Comparison of ENCODE assay signal across 8 mouse cellular contexts in genomic region chr13:73803450-73804178, GRCm38 (mm10). TPM values are rescaled to one million over a fixed set of nuclear protein-coding genes. Genes with fewer than 3 reads are reported as not detected.
A peak's percentile ranks its signal among the peaks of the same experiment; 100 is the strongest.
DNase-seq lines count a peak whose midpoint lies in the region; ATAC-seq and TF ChIP-seq lines count a peak whose summit lies in the region.

No protein-coding gene starts in this region.

- WGBS in heart, embryonic 12.5 days: 51% methylated on average over 8 of the region's 8 CpGs
- 92% methylated on average over 8 of the region's 8 CpGs for WGBS in limb, embryonic 14.5 days
- 95% methylated on average over 8 of the region's 8 CpGs for WGBS in forebrain, embryonic 12.5 days

- peak; percentile 4 to 7 for DNase-seq in frontal cortex, adult 2 months (ENCODE audit: extremely low spot score in 1 of 2, low spot score in 1 of 2)
- DNase-seq in frontal cortex, postnatal 25 days (ENCODE audit: low spot score in 2 of 2): no peak
- DNase-seq in adrenal gland, adult 2 months: peak; percentile 88
- DNase-seq in limb, embryonic 14.5 days (ENCODE audit: low spot score): peak; percentile 12
- DNase-seq in right cerebral cortex, postnatal 10 days (ENCODE audit: low spot score in 2 of 2): peak; percentile 63 to 72
- DNase-seq in c-Kit-positive CD71-positive TER-119-positive erythroid progenitor cells, embryonic 14.5 days (ENCODE audit: low spot score): no peak

- no peak overlapping the region for H3K4me3 ChIP-seq in heart, embryonic 12.5 days
- no peak overlapping the region for H3K4me3 ChIP-seq in limb, embryonic 14.5 days (replicated peaks; ENCODE audit: low read length)
- no peak overlapping the region for H3K4me3 ChIP-seq in forebrain, embryonic 12.5 days (replicated peaks)

- H3K36me3 ChIP-seq in heart, embryonic 12.5 days: peaks cover 83% of the 10 kb centered on the region
- H3K36me3 ChIP-seq in limb, embryonic 14.5 days (ENCODE audit: control insufficient read depth, insufficient read depth, low read length): peaks cover 68% of the 10 kb centered on the region
- peaks cover 97% of the 10 kb centered on the region for H3K36me3 ChIP-seq in forebrain, embryonic 12.5 days (replicated peaks)

- H3K4me1 ChIP-seq in heart, embryonic 12.5 days (replicated peaks): peaks cover 35% of the 10 kb centered on the region
- H3K4me1 ChIP-seq in limb, embryonic 14.5 days (ENCODE audit: control insufficient read depth, insufficient read depth, low read length): no peaks in the 10 kb centered on the region
- H3K4me1 ChIP-seq in forebrain, embryonic 12.5 days: no peaks in the 10 kb centered on the region

- peak overlapping the region; percentile 34; the same call in 1 of the 2 replicates for H3K9ac ChIP-seq in heart, embryonic 12.5 days
- no peak overlapping the region for H3K9ac ChIP-seq in limb, embryonic 14.5 days (ENCODE audit: low read depth, low read length, severe bottlenecking)
- no peak overlapping the region for H3K9ac ChIP-seq in forebrain, embryonic 12.5 days

- H3K27me3 ChIP-seq in heart, embryonic 12.5 days (replicated peaks): no peaks in the 10 kb centered on the region
- H3K27me3 ChIP-seq in limb, embryonic 14.5 days (ENCODE audit: control insufficient read depth, insufficient read depth, low read length): no peaks in the 10 kb centered on the region
- H3K27me3 ChIP-seq in forebrain, embryonic 12.5 days: no peaks in the 10 kb centered on the region

- no peak overlapping the region for H3K4me2 ChIP-seq in heart, embryonic 12.5 days
- no peak overlapping the region for H3K4me2 ChIP-seq in limb, embryonic 14.5 days (replicated peaks; ENCODE audit: low read depth, low read length, severe bottlenecking)
- no peak overlapping the region for H3K4me2 ChIP-seq in forebrain, embryonic 12.5 days

- peak; percentile 86 for ATAC-seq in heart, embryonic 12.5 days (ENCODE audit: insufficient number of reproducible peaks, low FRiP score)
- ATAC-seq in limb, embryonic 14.5 days (ENCODE audit: low FRiP score, low read depth): peak; percentile 40; the same call in 1 of the 2 replicates
- no peak for ATAC-seq in forebrain, embryonic 12.5 days (ENCODE audit: low FRiP score)

- no peak for TF ChIP-seq POLR2A in limb, embryonic 14.5 days (IDR thresholded peaks at IDR 0.05; ENCODE audit: borderline replicate concordance, extremely low read depth, insufficient read depth, insufficient read length)

- no peaks in the 10 kb centered on the region for H3K9me3 ChIP-seq in heart, embryonic 12.5 days (replicated peaks)
- H3K9me3 ChIP-seq in limb, embryonic 14.5 days (ENCODE audit: control insufficient read depth, low read length): no peaks in the 10 kb centered on the region
- no peaks in the 10 kb centered on the region for H3K9me3 ChIP-seq in forebrain, embryonic 12.5 days

- peak overlapping the region; percentile 94 for H3K27ac ChIP-seq in heart, embryonic 12.5 days (ENCODE audit: poor library complexity, severe bottlenecking)
- H3K27ac ChIP-seq in limb, embryonic 14.5 days (replicated peaks; ENCODE audit: low read depth, low read length): no peak overlapping the region
- H3K27ac ChIP-seq in forebrain, embryonic 12.5 days: no peak overlapping the region

RNA-seq across cellular contexts. Expression of gene Nkd2, which starts 43.8 kb away (rescaled TPM):
- polyA plus RNA-seq in frontal cortex, adult 2 months (2012; rRNA removed): 4.7 and 5.7 TPM in 2 replicates
- 1 to 10 TPM; 1.4 to 2.8 TPM for total RNA-seq in adrenal gland, adult 2 months (2021)
- 1.8 and 3.7 TPM in 2 replicates for polyA plus RNA-seq in adrenal gland, adult 2 months (2012; rRNA removed)
- polyA plus RNA-seq in heart, embryonic 12.5 days (2016; fragmentation: Nextera tagmentation; extraction: Ambion mirVana): 4.9 and 5.5 TPM in 2 replicates
- polyA plus RNA-seq in limb, embryonic 14.5 days (2012; rRNA removed): 50.3 and 57.9 TPM in 2 replicates
- polyA plus RNA-seq in limb, embryonic 14.5 days (2014; fragmentation: Nextera tagmentation; extraction: Ambion mirVana): 34.8 and 39.7 TPM in 2 replicates
- 7.9 and 8.8 TPM in 2 replicates for polyA plus RNA-seq in forebrain, embryonic 12.5 days (2016; fragmentation: Nextera tagmentation; extraction: Ambion mirVana)

Comparison
In these comparisons a context has a peak if more than half of its experiments do, and no peak if none do; other contexts are left out.
1. DNase-seq: peak in frontal cortex, adult 2 months (2 of 2), adrenal gland, adult 2 months (single experiment), limb, embryonic 14.5 days (single experiment) and right cerebral cortex, postnatal 10 days (2 of 2); none in frontal cortex, postnatal 25 days (0 of 2) and c-Kit-positive CD71-positive TER-119-positive erythroid progenitor cells, embryonic 14.5 days (single experiment).